16 mouse cellular contexts compared by ENCODE assay signal in the genomic region with DNA sequence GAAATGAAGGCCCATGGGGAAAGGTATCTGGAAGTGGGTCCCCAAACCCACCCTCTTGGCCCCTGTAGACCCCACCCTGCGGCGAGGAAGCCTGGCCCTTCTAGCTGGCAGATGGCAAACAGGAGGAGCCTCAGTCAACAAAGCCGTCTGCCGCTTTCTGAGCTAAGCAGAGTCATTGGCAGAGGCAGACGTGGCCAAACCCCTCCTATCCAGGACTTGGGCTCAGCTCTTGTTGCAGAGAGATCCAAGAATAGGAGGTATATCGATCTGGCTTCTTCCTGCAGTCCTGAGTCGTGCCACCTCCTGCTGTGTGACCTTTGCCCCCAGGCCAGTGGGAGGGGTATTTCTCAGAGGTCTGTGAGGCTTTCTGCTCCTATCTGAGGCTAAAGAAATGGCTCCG. TPM values are rescaled to one million over a fixed set of nuclear protein-coding genes. Genes with fewer than 3 reads are reported as not detected.
DNase-seq lines count a peak whose midpoint lies in the region; ATAC-seq and TF ChIP-seq lines count a peak whose summit lies in the region.
"Had no signal": no experiment of that assay in that cellular context is flagged by ENCODE, and none has a peak within 500 bp of the region (broad histone marks: within the 10 kb centered on the region; RNA-seq: fewer than 3 reads in every experiment).

No protein-coding gene starts in this region.

- TF ChIP-seq CTCF in forebrain, postnatal 0 days (IDR thresholded peaks at IDR 0.05; ENCODE audit: low read depth) = no peak

- peaks cover 9% of the 10 kb centered on the region for H3K27me3 ChIP-seq in forebrain, postnatal 0 days (ENCODE audit: insufficient read depth, low read length)
- H3K27me3 ChIP-seq in forebrain, embryonic 10.5 days (ENCODE audit: poor library complexity, severe bottlenecking) = peaks cover 37% of the 10 kb centered on the region
- peaks cover 38% of the 10 kb centered on the region for H3K27me3 ChIP-seq in midbrain, embryonic 12.5 days
- peaks cover 23% of the 10 kb centered on the region for H3K27me3 ChIP-seq in midbrain, embryonic 15.5 days (replicated peaks)

- peak; percentile 50 for DNase-seq in forebrain, postnatal 0 days
- DNase-seq in forebrain, embryonic 10.5 days (ENCODE audit: extremely low spot score, low spot score) = no peak
- peak; percentile 42 for DNase-seq in embryo, embryonic 9.5 days (ENCODE audit: extremely low spot score)
- DNase-seq in urinary bladder, postnatal 36 days (ENCODE audit: low spot score in 2 of 2) = no peak
- DNase-seq in ovary, postnatal 14 days (ENCODE audit: low spot score) = no peak
- no peak for DNase-seq in kidney, postnatal 4 days
- DNase-seq: gastrocnemius, postnatal 10 days; liver, postnatal 0 days; spleen, adult 18-20 months had no signal

- H3K4me1 ChIP-seq in forebrain, postnatal 0 days (ENCODE audit: insufficient read depth) = peaks cover 16% of the 10 kb centered on the region
- peaks cover 40% of the 10 kb centered on the region for H3K4me1 ChIP-seq in forebrain, embryonic 10.5 days
- peaks cover 26% of the 10 kb centered on the region for H3K4me1 ChIP-seq in midbrain, embryonic 12.5 days
- peaks cover 27% of the 10 kb centered on the region for H3K4me1 ChIP-seq in midbrain, embryonic 15.5 days

- H3K4me2 ChIP-seq in forebrain, postnatal 0 days (ENCODE audit: low read depth) = no peak overlapping the region
- no peak overlapping the region for H3K4me2 ChIP-seq in midbrain, embryonic 12.5 days (replicated peaks)
- H3K4me2 ChIP-seq in midbrain, embryonic 15.5 days = no peak overlapping the region
- H3K4me2 ChIP-seq: embryonic facial prominence, embryonic 15.5 days; heart, embryonic 13.5 days had no signal

- H3K9ac ChIP-seq in forebrain, postnatal 0 days = no peak overlapping the region
- no peak overlapping the region for H3K9ac ChIP-seq in midbrain, embryonic 12.5 days (replicated peaks)
- no peak overlapping the region for H3K9ac ChIP-seq in midbrain, embryonic 15.5 days
- H3K9ac ChIP-seq: embryonic facial prominence, embryonic 15.5 days; heart, embryonic 13.5 days; liver, postnatal 0 days had no signal

- no peak for ATAC-seq in forebrain, postnatal 0 days
- no peak for ATAC-seq in midbrain, embryonic 12.5 days (ENCODE audit: low FRiP score, low read depth)
- no peak for ATAC-seq in midbrain, embryonic 15.5 days (replicated peaks)
- ATAC-seq: CD4-positive, CD25-positive, alpha-beta regulatory T cell, adult 4 months; liver, postnatal 0 days had no signal

- H3K9me3 ChIP-seq in forebrain, postnatal 0 days (ENCODE audit: low read length) = no peaks in the 10 kb centered on the region
- H3K9me3 ChIP-seq in forebrain, embryonic 10.5 days = no peaks in the 10 kb centered on the region
- no peaks in the 10 kb centered on the region for H3K9me3 ChIP-seq in midbrain, embryonic 12.5 days
- H3K9me3 ChIP-seq in midbrain, embryonic 15.5 days = no peaks in the 10 kb centered on the region
- H3K9me3 ChIP-seq: embryonic facial prominence, embryonic 15.5 days; heart, embryonic 13.5 days had no signal

- H3K36me3 ChIP-seq in forebrain, postnatal 0 days (ENCODE audit: insufficient read depth) = 0 out of 2 replicates have a peak, but pooled peaks cover 11% of the 10 kb centered on the region
- peaks cover 6% of the 10 kb centered on the region; the same call in 1 of the 2 replicates for H3K36me3 ChIP-seq in forebrain, embryonic 10.5 days (replicated peaks)
- peaks cover 13% of the 10 kb centered on the region; the same call in 1 of the 2 replicates for H3K36me3 ChIP-seq in midbrain, embryonic 12.5 days
- no peaks in the 10 kb centered on the region for H3K36me3 ChIP-seq in midbrain, embryonic 15.5 days (replicated peaks)
- H3K36me3 ChIP-seq: embryonic facial prominence, embryonic 15.5 days; heart, embryonic 13.5 days had no signal

- H3K27ac ChIP-seq in forebrain, postnatal 0 days (ENCODE audit: low read depth, low read length) = no peak overlapping the region
- H3K27ac ChIP-seq in forebrain, embryonic 10.5 days = no peak overlapping the region
- peak overlapping the region; percentile 2; the same call in 1 of the 2 replicates for H3K27ac ChIP-seq in midbrain, embryonic 12.5 days (replicated peaks)
- no peak overlapping the region for H3K27ac ChIP-seq in midbrain, embryonic 15.5 days
- H3K27ac ChIP-seq: embryonic facial prominence, embryonic 15.5 days; heart, embryonic 13.5 days had no signal

- 5% methylated on average over 8 of the region's 8 CpGs for WGBS in forebrain, postnatal 0 days
- WGBS in forebrain, embryonic 10.5 days = 12% methylated on average over 8 of the region's 8 CpGs
- WGBS in midbrain, embryonic 12.5 days = 5% methylated on average over 8 of the region's 8 CpGs
- 10% methylated on average over 8 of the region's 8 CpGs for WGBS in midbrain, embryonic 15.5 days

- no peak overlapping the region for H3K4me3 ChIP-seq in forebrain, postnatal 0 days (ENCODE audit: low read depth, low read length)
- H3K4me3 ChIP-seq in forebrain, embryonic 10.5 days = no peak overlapping the region
- H3K4me3 ChIP-seq in midbrain, embryonic 12.5 days = no peak overlapping the region
- no peak overlapping the region for H3K4me3 ChIP-seq in midbrain, embryonic 15.5 days
- H3K4me3 ChIP-seq: embryonic facial prominence, embryonic 15.5 days; heart, embryonic 13.5 days had no signal

RNA-seq across cellular contexts. Expression of gene C2cd4c, which starts 2.0 kb away (rescaled TPM):
- 22.2 and 26.7 TPM in 2 replicates for total RNA-seq in forebrain, postnatal 0 days (2014; rRNA removed)
- polyA plus RNA-seq in forebrain, postnatal 0 days (2015; fragmentation: Nextera tagmentation; extraction: Ambion mirVana) = 0.65 and 0.69 TPM in 2 replicates
- polyA plus RNA-seq in forebrain, embryonic 10.5 days (2016; fragmentation: Nextera tagmentation; extraction: Ambion mirVana) = not detected in 2 replicates
- polyA plus RNA-seq in midbrain, embryonic 12.5 days (2016; fragmentation: Nextera tagmentation; extraction: Ambion mirVana) = 0.04 and 0.08 TPM in 2 replicates
- 0.49 and 0.95 TPM in 2 replicates for polyA plus RNA-seq in midbrain, embryonic 15.5 days (2015; fragmentation: Nextera tagmentation; extraction: Ambion mirVana)
- polyA plus RNA-seq: CD4-positive, CD25-positive, alpha-beta regulatory T cell, adult 4 months; embryonic facial prominence, embryonic 15.5 days; heart, embryonic 13.5 days; liver, postnatal 0 days; thymus, postnatal 0 days had no signal

RNA-seq across cellular contexts. Expression of gene Shc2, which starts 21.9 kb away (rescaled TPM):
- 45.3 and 54.7 TPM in 2 replicates for total RNA-seq in forebrain, postnatal 0 days (2014; rRNA removed)
- polyA plus RNA-seq in forebrain, postnatal 0 days (2015; fragmentation: Nextera tagmentation; extraction: Ambion mirVana) = 11.3 and 16.9 TPM in 2 replicates
- polyA plus RNA-seq in forebrain, embryonic 10.5 days (2016; fragmentation: Nextera tagmentation; extraction: Ambion mirVana) = 9.5 and 12.4 TPM in 2 replicates
- polyA plus RNA-seq in midbrain, embryonic 12.5 days (2016; fragmentation: Nextera tagmentation; extraction: Ambion mirVana) = 22.8 and 23.3 TPM in 2 replicates
- 27.9 and 30.1 TPM in 2 replicates for polyA plus RNA-seq in midbrain, embryonic 15.5 days (2015; fragmentation: Nextera tagmentation; extraction: Ambion mirVana)
- polyA plus RNA-seq: CD4-positive, CD25-positive, alpha-beta regulatory T cell, adult 4 months had no signal

RNA-seq across cellular contexts. Expression of gene Theg, which starts 28.7 kb away (rescaled TPM):
- not detected in 2 replicates for total RNA-seq in forebrain, postnatal 0 days (2014; rRNA removed)
- polyA plus RNA-seq in forebrain, postnatal 0 days (2015; fragmentation: Nextera tagmentation; extraction: Ambion mirVana) = not detected in 2 replicates
- not detected in 2 replicates for polyA plus RNA-seq in forebrain, embryonic 10.5 days (2016; fragmentation: Nextera tagmentation; extraction: Ambion mirVana)
- polyA plus RNA-seq in midbrain, embryonic 12.5 days (2016; fragmentation: Nextera tagmentation; extraction: Ambion mirVana) = not detected in 2 replicates
- not detected in 2 replicates for polyA plus RNA-seq in midbrain, embryonic 15.5 days (2015; fragmentation: Nextera tagmentation; extraction: Ambion mirVana)
- total RNA-seq: gastrocnemius, postnatal 10 days; left cerebral cortex, postnatal 25 days had no signal
- polyA plus RNA-seq: CD4-positive, CD25-positive, alpha-beta regulatory T cell, adult 4 months; embryonic facial prominence, embryonic 15.5 days; heart, embryonic 13.5 days; liver, postnatal 0 days; thymus, postnatal 0 days had no signal

RNA-seq across cellular contexts. Expression of gene Odf3l2, which starts 29.7 kb away (rescaled TPM):
- 0.38 and 0.52 TPM in 2 replicates for total RNA-seq in forebrain, postnatal 0 days (2014; rRNA removed)
- polyA plus RNA-seq in forebrain, postnatal 0 days (2015; fragmentation: Nextera tagmentation; extraction: Ambion mirVana) = 0.44 and 0.81 TPM in 2 replicates
- not detected in 2 replicates for polyA plus RNA-seq in forebrain, embryonic 10.5 days (2016; fragmentation: Nextera tagmentation; extraction: Ambion mirVana)
- not detected in 2 replicates for polyA plus RNA-seq in midbrain, embryonic 12.5 days (2016; fragmentation: Nextera tagmentation; extraction: Ambion mirVana)
- polyA plus RNA-seq in midbrain, embryonic 15.5 days (2015; fragmentation: Nextera tagmentation; extraction: Ambion mirVana) = 0.41 and 0.44 TPM in 2 replicates
- polyA plus RNA-seq: CD4-positive, CD25-positive, alpha-beta regulatory T cell, adult 4 months; embryonic facial prominence, embryonic 15.5 days; heart, embryonic 13.5 days; liver, postnatal 0 days; thymus, postnatal 0 days had no signal

RNA-seq across cellular contexts. Expression of gene Madcam1, which starts 48.5 kb away (rescaled TPM):
- 0.38 and 0.95 TPM in 2 replicates for total RNA-seq in forebrain, postnatal 0 days (2014; rRNA removed)
- polyA plus RNA-seq in forebrain, postnatal 0 days (2015; fragmentation: Nextera tagmentation; extraction: Ambion mirVana) = 0.67 and 0.70 TPM in 2 replicates
- polyA plus RNA-seq in forebrain, embryonic 10.5 days (2016; fragmentation: Nextera tagmentation; extraction: Ambion mirVana) = 0.90 and 1.5 TPM in 2 replicates
- 0.60 and 1.7 TPM in 2 replicates for polyA plus RNA-seq in midbrain, embryonic 12.5 days (2016; fragmentation: Nextera tagmentation; extraction: Ambion mirVana)
- polyA plus RNA-seq in midbrain, embryonic 15.5 days (2015; fragmentation: Nextera tagmentation; extraction: Ambion mirVana) = 0.79 and 1.1 TPM in 2 replicates
- total RNA-seq: gastrocnemius, postnatal 10 days; left cerebral cortex, postnatal 25 days had no signal

Comparison
In these comparisons a context has a peak if more than half of its experiments do, and no peak if none do; other contexts are left out.
1. DNase-seq: peak in forebrain, postnatal 0 days (single experiment) and embryo, embryonic 9.5 days (single experiment); none in forebrain, embryonic 10.5 days (single experiment), urinary bladder, postnatal 36 days (0 of 2), ovary, postnatal 14 days (single experiment) and kidney, postnatal 4 days (0 of 2).